Mouse (Mus musculus): ENCODE measurements at regions not wholly inside any gene's neighbourhood (a gene's known extent, or its start where the extent isn't known, plus 50 kb on each side); places are given as distances from the start of the nearest gene placed in this dataset.
"Not testable (repeated sequence)": the region's sequence is repeated elsewhere in the genome, so short reads cannot be mapped to it uniquely, and the experiment has no call there.

GRCm38 (mm10) chr16:25523141-25523540, 160.4 kb upstream of the Trp63 start:
- H3K9me3 ChIP-seq (replicated peaks; ENCODE audit: control insufficient read depth, low read length); DNase-seq (ENCODE audit: low spot score); ATAC-seq; H3K36me3 ChIP-seq (ENCODE audit: control insufficient read depth, insufficient read depth, low read length); H3K4me3 ChIP-seq (ENCODE audit: low read depth, low read length); H3K4me2 ChIP-seq (ENCODE audit: low read length); H3K27me3 ChIP-seq (replicated peaks; ENCODE audit: control insufficient read depth, insufficient read depth, low read length); H3K27ac ChIP-seq (ENCODE audit: low read depth, low read length); H3K9ac ChIP-seq (ENCODE audit: low read length); H3K4me1 ChIP-seq (ENCODE audit: control insufficient read depth, insufficient read depth, low read length): not testable (repeated sequence)
- WGBS: 88% methylated on average over 9 of the region's 10 CpGs

GRCm38 (mm10) chr16:25523621-25524020, 159.9 kb upstream of the Trp63 start:
- H3K4me2 ChIP-seq (ENCODE audit: low read length): no peak overlapping the region
- DNase-seq (ENCODE audit: low spot score) (no peak), ATAC-seq (no peak)
- H3K4me3 ChIP-seq (ENCODE audit: low read depth, low read length): no peak overlapping the region
- H3K4me1 ChIP-seq (ENCODE audit: control insufficient read depth, insufficient read depth, low read length): no peaks in the 10 kb centered on the region
- WGBS: 86% methylated on average over 2 of the region's 2 CpGs
- no peak overlapping the region for H3K27ac ChIP-seq (ENCODE audit: low read depth, low read length)
- no peak overlapping the region for H3K9ac ChIP-seq (ENCODE audit: low read length)
- no peaks in the 10 kb centered on the region for H3K27me3 ChIP-seq (replicated peaks; ENCODE audit: control insufficient read depth, insufficient read depth, low read length)
- H3K36me3 ChIP-seq (ENCODE audit: control insufficient read depth, insufficient read depth, low read length): no peaks in the 10 kb centered on the region
- H3K9me3 ChIP-seq (replicated peaks; ENCODE audit: control insufficient read depth, low read length): no peaks in the 10 kb centered on the region

- Histone ChIP-seq H3K4me3 (ENCODE audit: low read depth, low read length) (no peak overlapping the region), H3K9ac (ENCODE audit: low read length) (no peak overlapping the region), H3K9me3 (replicated peaks; ENCODE audit: control insufficient read depth, low read length) (no peaks in the 10 kb centered on the region), H3K4me2 (ENCODE audit: low read length) (no peak overlapping the region), H3K4me1 (ENCODE audit: control insufficient read depth, insufficient read depth, low read length) (no peaks in the 10 kb centered on the region), H3K36me3 (ENCODE audit: control insufficient read depth, insufficient read depth, low read length) (no peaks in the 10 kb centered on the region), H3K27ac (ENCODE audit: low read depth, low read length) (no peak overlapping the region), H3K27me3 (replicated peaks; ENCODE audit: control insufficient read depth, insufficient read depth, low read length) (no peaks in the 10 kb centered on the region)
- DNase-seq (ENCODE audit: low spot score) (no peak), ATAC-seq (no peak)
Observed at GRCm38 (mm10) chr16:25527850-25528249, 155.7 kb upstream of the Trp63 start.

GRCm38 (mm10) chr16:25528313-25528712, 155.2 kb upstream of the Trp63 start:
- H3K9me3 ChIP-seq (replicated peaks; ENCODE audit: control insufficient read depth, low read length): no peaks in the 10 kb centered on the region
- no peaks in the 10 kb centered on the region for H3K36me3 ChIP-seq (ENCODE audit: control insufficient read depth, insufficient read depth, low read length)
- no peak overlapping the region for H3K27ac ChIP-seq (ENCODE audit: low read depth, low read length)
- no peak for ATAC-seq
- no peaks in the 10 kb centered on the region for H3K27me3 ChIP-seq (replicated peaks; ENCODE audit: control insufficient read depth, insufficient read depth, low read length)
- H3K4me1 ChIP-seq (ENCODE audit: control insufficient read depth, insufficient read depth, low read length): no peaks in the 10 kb centered on the region
- WGBS: 73% methylated on average over 2 of the region's 2 CpGs
- no peak overlapping the region for H3K4me2 ChIP-seq (ENCODE audit: low read length)
- no peak for DNase-seq (ENCODE audit: low spot score)
- no peak overlapping the region for H3K4me3 ChIP-seq (ENCODE audit: low read depth, low read length)
- H3K9ac ChIP-seq (ENCODE audit: low read length): no peak overlapping the region

- ATAC-seq: no peak
- H3K9me3 ChIP-seq (replicated peaks; ENCODE audit: control insufficient read depth, low read length): no peaks in the 10 kb centered on the region
- H3K27me3 ChIP-seq (replicated peaks; ENCODE audit: control insufficient read depth, insufficient read depth, low read length): no peaks in the 10 kb centered on the region
- no peaks in the 10 kb centered on the region for H3K36me3 ChIP-seq (ENCODE audit: control insufficient read depth, insufficient read depth, low read length)
- no peak overlapping the region for H3K27ac ChIP-seq (ENCODE audit: low read depth, low read length)
- DNase-seq (ENCODE audit: low spot score): no peak
- no peak overlapping the region for H3K4me3 ChIP-seq (ENCODE audit: low read depth, low read length)
- no peak overlapping the region for H3K4me2 ChIP-seq (ENCODE audit: low read length)
- WGBS: 90% methylated on average over 1 of the region's 1 CpGs
- no peak overlapping the region for H3K9ac ChIP-seq (ENCODE audit: low read length)
- no peaks in the 10 kb centered on the region for H3K4me1 ChIP-seq (ENCODE audit: control insufficient read depth, insufficient read depth, low read length)
Observed at GRCm38 (mm10) chr16:25529681-25530080, 153.9 kb upstream of the Trp63 start.

GRCm38 (mm10) chr16:25531761-25532336, 151.7 kb upstream of the Trp63 start:
- Histone ChIP-seq H3K27ac (ENCODE audit: low read depth, low read length) (no peak overlapping the region), H3K36me3 (ENCODE audit: control insufficient read depth, insufficient read depth, low read length) (no peaks in the 10 kb centered on the region), H3K4me2 (ENCODE audit: low read length) (no peak overlapping the region), H3K4me1 (ENCODE audit: control insufficient read depth, insufficient read depth, low read length) (no peaks in the 10 kb centered on the region), H3K4me3 (ENCODE audit: low read depth, low read length) (no peak overlapping the region), H3K27me3 (replicated peaks; ENCODE audit: control insufficient read depth, insufficient read depth, low read length) (no peaks in the 10 kb centered on the region), H3K9ac (ENCODE audit: low read length) (no peak overlapping the region), H3K9me3 (replicated peaks; ENCODE audit: control insufficient read depth, low read length) (no peaks in the 10 kb centered on the region)
- WGBS: 87% methylated on average over 4 of the region's 4 CpGs
- no peak for DNase-seq (ENCODE audit: low spot score)
- no peak for ATAC-seq

GRCm38 (mm10) chr16:25532519-25533205, 150.9 kb upstream of the Trp63 start:
- peak; percentile 34 for DNase-seq (ENCODE audit: low spot score)

GRCm38 (mm10) chr16:25533206-25533580, 150.4 kb upstream of the Trp63 start:
- DNase-seq (ENCODE audit: low spot score) (peak; percentile 1), ATAC-seq (no peak)
- Histone ChIP-seq H3K27me3 (replicated peaks; ENCODE audit: control insufficient read depth, insufficient read depth, low read length) (no peaks in the 10 kb centered on the region), H3K27ac (ENCODE audit: low read depth, low read length) (no peak overlapping the region), H3K9ac (ENCODE audit: low read length) (no peak overlapping the region), H3K36me3 (ENCODE audit: control insufficient read depth, insufficient read depth, low read length) (no peaks in the 10 kb centered on the region), H3K4me2 (ENCODE audit: low read length) (no peak overlapping the region), H3K4me3 (ENCODE audit: low read depth, low read length) (no peak overlapping the region), H3K9me3 (replicated peaks; ENCODE audit: control insufficient read depth, low read length) (no peaks in the 10 kb centered on the region), H3K4me1 (ENCODE audit: control insufficient read depth, insufficient read depth, low read length) (no peaks in the 10 kb centered on the region)
- 87% methylated on average over 4 of the region's 4 CpGs for WGBS

More at GRCm38 (mm10) chr16:25532519-25533205, 150.9 kb upstream of the Trp63 start:
- no peaks in the 10 kb centered on the region for H3K36me3 ChIP-seq (ENCODE audit: control insufficient read depth, insufficient read depth, low read length)
- no peaks in the 10 kb centered on the region for H3K9me3 ChIP-seq (replicated peaks; ENCODE audit: control insufficient read depth, low read length)
- WGBS: 74% methylated on average over 3 of the region's 3 CpGs
- no peak overlapping the region for H3K4me3 ChIP-seq (ENCODE audit: low read depth, low read length)
- no peak overlapping the region; the same call in 1 of the 2 replicates for H3K27ac ChIP-seq (ENCODE audit: low read depth, low read length)
- H3K4me2 ChIP-seq (ENCODE audit: low read length): no peak overlapping the region
- H3K27me3 ChIP-seq (replicated peaks; ENCODE audit: control insufficient read depth, insufficient read depth, low read length): no peaks in the 10 kb centered on the region
- ATAC-seq: no peak; the same call in 1 of the 2 replicates
- H3K4me1 ChIP-seq (ENCODE audit: control insufficient read depth, insufficient read depth, low read length): no peaks in the 10 kb centered on the region
- H3K9ac ChIP-seq (ENCODE audit: low read length): no peak overlapping the region

GRCm38 (mm10) chr16:25536550-25536949, 147.0 kb upstream of the Trp63 start:
- H3K4me3 ChIP-seq (ENCODE audit: low read depth, low read length): no peak overlapping the region
- H3K27me3 ChIP-seq (replicated peaks; ENCODE audit: control insufficient read depth, insufficient read depth, low read length): no peaks in the 10 kb centered on the region
- H3K9ac ChIP-seq (ENCODE audit: low read length): no peak overlapping the region
- no peak overlapping the region for H3K27ac ChIP-seq (ENCODE audit: low read depth, low read length)
- no peaks in the 10 kb centered on the region for H3K9me3 ChIP-seq (replicated peaks; ENCODE audit: control insufficient read depth, low read length)
- H3K36me3 ChIP-seq (ENCODE audit: control insufficient read depth, insufficient read depth, low read length): no peaks in the 10 kb centered on the region
- 84% methylated on average over 6 of the region's 6 CpGs for WGBS
- no peak for DNase-seq (ENCODE audit: low spot score)
- H3K4me1 ChIP-seq (ENCODE audit: control insufficient read depth, insufficient read depth, low read length): no peaks in the 10 kb centered on the region
- H3K4me2 ChIP-seq (ENCODE audit: low read length): no peak overlapping the region
- no peak for ATAC-seq
